Mouse (Mus musculus) intestine, embryonic 15.5 days (tissue): ENCODE measurements at regions not wholly inside any gene's neighbourhood (a gene's known extent, or its start where the extent isn't known, plus 50 kb on each side); places are given as distances from the start of the nearest gene placed in this dataset.

Source experiments
- ATAC-seq: fragments of 200-750 bp; cut with Nextera tagmentation; 2 replicates; pipeline ENCODE4 v1.8.0; 2017; ENCODE audit warnings: moderate TSS enrichment, moderate library complexity
- H3K27ac ChIP-seq: fragments of 300-500 bp; sonication (generic); 2 replicates; pipeline ENCODE4 v1.5.1; 2015; ENCODE audit warnings: mild to moderate bottlenecking, inconsistent platforms
- H3K27me3 ChIP-seq: fragments of 300-500 bp; sonication (generic); replicated peaks from 2 replicates; pipeline ENCODE4 v1.6.1; 2015; ENCODE audit warnings: inconsistent platforms
- H3K36me3 ChIP-seq: fragments of 300-500 bp; sonication (generic); 2 replicates; pipeline ENCODE4 v1.6.1; 2015; ENCODE audit warnings: inconsistent platforms
- H3K4me1 ChIP-seq: fragments of 300-500 bp; sonication (generic); replicated peaks from 2 replicates; pipeline ENCODE4 v1.6.1; 2015; ENCODE audit warnings: inconsistent platforms
- H3K4me2 ChIP-seq: fragments of 300-500 bp; sonication (generic); replicated peaks from 2 replicates; pipeline ENCODE4 v1.6.1; 2015; ENCODE audit warnings: mild to moderate bottlenecking, inconsistent platforms
- H3K4me3 ChIP-seq: fragments of 300-500 bp; sonication (generic); replicated peaks from 2 replicates; pipeline ENCODE4 v1.5.1; 2015; ENCODE audit warnings: inconsistent platforms
- H3K9ac ChIP-seq: fragments of 300-500 bp; sonication (generic); 2 replicates; pipeline ENCODE4 v1.6.1; 2015; ENCODE audit warnings: inconsistent platforms
- H3K9me3 ChIP-seq: fragments of 300-500 bp; sonication (generic); 2 replicates; pipeline ENCODE4 v1.6.1; 2016; ENCODE audit warnings: inconsistent platforms
- WGBS: fragments of 180-500 bp; shearing (Covaris S2); methylation state at CpG from one replicate; pipeline ENCODE4 v1.1.7; 2015; 5-methylcytosine and 5-hydroxymethylcytosine counted together

DNA sequence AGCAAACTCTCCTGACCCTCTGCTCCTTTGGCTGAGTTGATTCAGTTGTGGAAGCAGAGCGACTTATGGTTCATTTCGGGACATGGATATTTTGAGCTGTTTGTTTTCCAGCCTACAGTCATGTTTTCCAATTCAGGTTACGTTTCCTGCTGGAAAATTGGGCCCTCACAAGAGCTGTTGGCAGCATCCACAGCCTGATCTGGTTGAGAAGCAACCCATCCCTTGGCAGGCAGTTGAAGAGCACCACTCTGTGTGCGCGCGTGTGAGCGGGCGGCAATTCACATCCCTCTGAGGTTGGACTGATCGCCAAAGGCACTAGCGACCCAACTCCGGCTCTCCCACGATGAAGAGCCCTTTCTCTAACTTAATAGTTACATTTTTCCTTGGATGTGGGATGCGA is 457.1 kb downstream of the Tmem38b start:
- Histone ChIP-seq H3K4me1 (no peaks in the 10 kb centered on the region), H3K36me3 (no peaks in the 10 kb centered on the region), H3K27me3 (no peaks in the 10 kb centered on the region), H3K9ac (no peak overlapping the region), H3K27ac (no peak overlapping the region), H3K4me3 (no peak overlapping the region), H3K9me3 (no peaks in the 10 kb centered on the region), H3K4me2 (no peak overlapping the region)
- 97% methylated on average over 13 of the region's 13 CpGs for WGBS
- no peak for ATAC-seq

DNA sequence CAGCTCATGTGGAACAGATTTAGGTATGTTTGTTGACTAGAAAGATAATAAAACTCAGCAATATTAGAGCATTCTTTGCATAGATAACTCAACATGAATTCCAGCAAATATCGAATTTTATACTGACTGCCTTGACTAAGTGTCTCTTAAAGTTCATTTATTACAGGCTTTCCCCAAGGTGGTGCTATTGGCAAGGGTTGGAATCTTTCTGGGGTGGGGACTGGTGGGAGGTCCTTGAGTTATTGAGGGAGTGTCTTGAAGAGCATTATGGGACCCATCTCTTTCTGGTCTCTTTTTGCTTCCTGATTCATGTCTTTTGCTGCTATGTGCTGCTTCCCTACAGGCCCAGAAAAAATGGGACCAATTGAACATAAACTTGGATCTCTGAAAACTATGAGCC is 488.0 kb downstream of the Tmem38b start:
- Histone ChIP-seq H3K27ac (no peak overlapping the region), H3K36me3 (no peaks in the 10 kb centered on the region), H3K27me3 (no peaks in the 10 kb centered on the region), H3K9ac (no peak overlapping the region), H3K4me1 (no peaks in the 10 kb centered on the region), H3K9me3 (no peaks in the 10 kb centered on the region), H3K4me2 (no peak overlapping the region), H3K4me3 (no peak overlapping the region)
- no peak for ATAC-seq
- 83% methylated on average over 1 of the region's 1 CpGs for WGBS

DNA sequence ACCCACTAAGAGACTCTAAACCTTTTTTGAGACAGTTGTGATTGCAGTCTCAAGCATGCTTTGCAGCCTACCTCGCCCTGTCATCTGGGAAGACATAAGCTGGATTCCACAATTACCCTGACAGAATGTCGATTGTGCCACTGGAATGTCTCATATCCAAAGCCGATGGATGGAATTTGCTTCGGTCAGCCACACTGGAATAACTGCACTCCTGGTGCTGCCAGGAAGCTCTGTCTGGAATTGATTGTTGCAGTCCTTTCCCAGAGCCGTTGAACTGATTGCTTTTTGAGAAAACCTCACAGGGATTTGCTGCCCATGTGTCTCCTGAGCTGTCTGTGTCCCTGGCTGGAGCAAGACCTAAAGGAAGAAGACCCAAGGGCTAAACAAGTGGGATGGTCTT is 499.0 kb downstream of the Tmem38b start:
- no peaks in the 10 kb centered on the region for H3K27me3 ChIP-seq
- H3K4me2 ChIP-seq, result no peak overlapping the region
- no peaks in the 10 kb centered on the region for H3K36me3 ChIP-seq
- H3K9ac ChIP-seq, result no peak overlapping the region
- ATAC-seq, result no peak
- H3K27ac ChIP-seq, result no peak overlapping the region
- H3K4me3 ChIP-seq, result no peak overlapping the region
- 59% methylated on average over 5 of the region's 5 CpGs for WGBS
- H3K4me1 ChIP-seq, result no peaks in the 10 kb centered on the region
- no peaks in the 10 kb centered on the region for H3K9me3 ChIP-seq

DNA sequence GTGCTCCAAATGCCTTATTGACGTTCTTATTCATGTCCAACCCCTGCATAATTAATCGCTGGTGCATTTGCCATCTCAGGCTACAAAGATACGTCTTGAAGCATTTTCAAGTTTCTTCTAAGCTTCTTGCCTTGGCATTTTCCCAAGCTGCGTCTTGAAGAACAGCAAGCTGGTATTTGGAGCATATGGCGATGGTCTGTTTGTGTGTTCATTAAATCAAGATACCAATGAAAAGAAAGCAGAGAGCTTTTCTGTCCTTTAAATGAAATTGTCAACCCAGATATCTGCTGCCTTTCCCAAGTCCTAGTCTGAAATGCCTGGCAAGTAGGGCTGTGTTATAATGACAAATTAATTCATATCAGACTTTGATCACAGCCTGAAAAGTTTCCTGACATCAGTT is 502.4 kb downstream of the Tmem38b start:
- no peak for ATAC-seq
- no peak overlapping the region for H3K27ac ChIP-seq
- H3K4me1 ChIP-seq, result no peaks in the 10 kb centered on the region
- no peak overlapping the region for H3K4me2 ChIP-seq
- H3K4me3 ChIP-seq, result no peak overlapping the region
- WGBS, result 79% methylated on average over 5 of the region's 5 CpGs
- H3K36me3 ChIP-seq, result no peaks in the 10 kb centered on the region
- no peak overlapping the region for H3K9ac ChIP-seq
- H3K27me3 ChIP-seq, result no peaks in the 10 kb centered on the region
- no peaks in the 10 kb centered on the region for H3K9me3 ChIP-seq

DNA sequence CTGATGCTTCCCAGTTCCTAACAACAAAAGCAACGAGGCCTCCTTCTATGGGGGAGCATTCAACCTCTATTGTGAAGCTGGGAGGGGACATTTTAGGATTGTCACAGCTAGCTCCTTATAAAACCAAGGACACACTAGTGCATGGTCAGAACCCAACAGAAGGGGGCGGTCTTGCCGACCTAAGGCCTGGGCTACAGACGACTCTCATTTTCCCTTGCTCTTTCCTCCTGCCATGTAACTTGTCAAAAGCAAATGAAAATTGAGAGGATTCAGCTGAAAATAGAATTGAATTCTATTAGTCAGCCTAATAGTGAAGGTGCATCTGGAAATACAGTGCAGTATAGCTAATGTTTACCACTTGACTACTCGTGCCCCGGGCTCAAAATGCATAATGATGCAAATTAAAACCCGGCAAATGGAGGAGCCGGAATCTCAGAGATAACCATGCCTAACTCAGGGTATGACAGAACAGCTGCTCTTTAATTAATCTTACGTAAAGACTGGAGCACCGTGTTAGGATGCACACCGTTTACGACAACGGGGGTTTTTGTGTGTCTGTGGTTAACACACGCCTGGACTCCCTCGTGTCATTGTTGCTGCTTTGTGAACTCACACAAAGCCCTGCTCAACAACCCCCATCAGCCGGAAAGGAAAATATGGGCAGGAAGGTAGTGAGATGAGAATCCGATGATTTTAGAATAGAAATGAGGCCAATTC is 503.0 kb downstream of the Tmem38b start:
- Histone ChIP-seq H3K27ac (no peak overlapping the region), H3K4me1 (no peaks in the 10 kb centered on the region), H3K36me3 (no peaks in the 10 kb centered on the region), H3K4me2 (no peak overlapping the region), H3K4me3 (no peak overlapping the region), H3K27me3 (no peaks in the 10 kb centered on the region), H3K9ac (no peak overlapping the region), H3K9me3 (no peaks in the 10 kb centered on the region)
- WGBS, result 78% methylated on average over 17 of the region's 17 CpGs
- ATAC-seq, result no peak

DNA sequence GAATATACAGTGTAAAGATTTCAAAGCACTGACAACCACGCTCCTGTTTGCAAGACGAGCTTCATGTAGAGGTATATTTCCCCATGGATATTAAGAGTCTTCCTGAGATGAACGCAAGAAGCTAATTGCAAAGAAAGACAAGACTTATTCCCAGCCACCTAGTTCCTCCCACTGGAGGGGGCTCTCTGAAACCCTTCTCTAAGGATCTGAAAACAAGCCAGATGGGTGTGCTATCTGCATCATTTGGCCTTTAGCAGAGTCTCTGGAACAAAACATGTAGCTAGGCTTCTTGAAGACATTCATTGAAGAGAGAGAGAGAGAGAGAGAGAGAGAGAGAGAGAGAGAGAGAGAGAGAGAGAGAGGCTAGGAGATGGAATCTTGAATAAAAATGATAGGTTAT is 504.8 kb downstream of the Tmem38b start:
- 90% methylated on average over 3 of the region's 3 CpGs for WGBS
- H3K27me3 ChIP-seq, result no peaks in the 10 kb centered on the region

DNA sequence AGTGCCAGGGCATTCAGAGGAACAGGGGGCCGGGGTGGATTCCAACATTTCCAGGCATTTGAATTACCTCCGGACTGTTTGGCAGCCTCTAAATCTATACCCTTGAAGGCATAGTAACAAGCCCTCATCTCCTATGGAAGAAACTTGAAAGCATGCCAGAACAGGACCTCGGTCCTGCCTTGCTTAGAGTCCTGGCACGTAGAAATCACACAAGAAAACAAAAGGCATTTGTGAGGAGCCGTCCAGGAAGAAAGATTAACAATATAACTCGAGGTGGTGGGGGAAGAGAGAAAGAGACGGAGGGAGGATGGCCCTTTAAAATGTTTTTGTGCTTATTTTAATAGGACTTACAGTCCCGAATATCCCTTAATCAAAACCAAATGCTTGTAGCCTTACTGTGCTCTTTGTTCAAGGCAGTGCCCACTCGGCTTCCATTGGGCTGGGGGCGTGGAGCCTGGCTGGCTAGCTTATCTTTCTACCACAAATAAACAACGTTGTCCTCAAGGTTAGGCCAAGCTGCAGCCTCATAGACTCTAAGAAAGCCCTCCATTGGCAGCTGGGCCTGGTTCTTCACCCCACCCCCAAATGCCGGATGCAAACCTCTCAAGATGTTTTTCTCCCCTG is 505.9 kb downstream of the Tmem38b start:
- no peak overlapping the region for H3K9ac ChIP-seq
- 43% methylated on average over 12 of the region's 12 CpGs for WGBS
- ATAC-seq, result no peak
- no peaks in the 10 kb centered on the region for H3K36me3 ChIP-seq
- H3K9me3 ChIP-seq, result no peaks in the 10 kb centered on the region
- no peaks in the 10 kb centered on the region for H3K4me1 ChIP-seq
- no peaks in the 10 kb centered on the region for H3K27me3 ChIP-seq
- H3K27ac ChIP-seq, result no peak overlapping the region
- H3K4me3 ChIP-seq, result no peak overlapping the region
- no peak overlapping the region for H3K4me2 ChIP-seq

More for the DNA sequence above, 504.8 kb downstream of the Tmem38b start:
- H3K4me3 ChIP-seq, result no peak overlapping the region
- no peaks in the 10 kb centered on the region for H3K4me1 ChIP-seq
- no peak for ATAC-seq
- no peak overlapping the region for H3K9ac ChIP-seq
- H3K4me2 ChIP-seq, result no peak overlapping the region
- no peaks in the 10 kb centered on the region for H3K9me3 ChIP-seq
- no peaks in the 10 kb centered on the region for H3K36me3 ChIP-seq
- no peak overlapping the region for H3K27ac ChIP-seq

DNA sequence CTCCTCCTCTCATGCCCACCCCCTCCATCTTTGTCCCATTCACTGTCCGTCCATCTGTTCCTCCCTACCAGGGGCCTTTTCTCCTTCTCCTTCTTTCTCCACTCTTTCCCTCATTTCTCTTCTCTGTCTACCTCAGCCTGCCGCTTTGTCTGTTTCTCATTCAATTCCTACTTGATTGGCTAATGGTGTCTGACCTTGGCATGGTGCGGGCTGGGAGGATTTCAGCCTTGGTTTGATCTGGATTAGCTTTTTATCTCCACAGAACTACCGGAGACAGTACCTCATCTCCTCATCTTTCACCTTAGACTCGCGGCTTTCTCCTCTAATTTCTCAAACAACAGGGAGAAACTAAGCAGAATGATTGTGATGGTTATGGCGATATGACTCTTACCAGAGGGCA is 506.4 kb downstream of the Tmem38b start:
- Histone ChIP-seq H3K4me3 (no peak overlapping the region), H3K27me3 (no peaks in the 10 kb centered on the region), H3K36me3 (no peaks in the 10 kb centered on the region), H3K9me3 (no peaks in the 10 kb centered on the region), H3K4me2 (no peak overlapping the region), H3K9ac (no peak overlapping the region), H3K27ac (no peak overlapping the region), H3K4me1 (no peaks in the 10 kb centered on the region)
- no peak for ATAC-seq
- 82% methylated on average over 7 of the region's 7 CpGs for WGBS

DNA sequence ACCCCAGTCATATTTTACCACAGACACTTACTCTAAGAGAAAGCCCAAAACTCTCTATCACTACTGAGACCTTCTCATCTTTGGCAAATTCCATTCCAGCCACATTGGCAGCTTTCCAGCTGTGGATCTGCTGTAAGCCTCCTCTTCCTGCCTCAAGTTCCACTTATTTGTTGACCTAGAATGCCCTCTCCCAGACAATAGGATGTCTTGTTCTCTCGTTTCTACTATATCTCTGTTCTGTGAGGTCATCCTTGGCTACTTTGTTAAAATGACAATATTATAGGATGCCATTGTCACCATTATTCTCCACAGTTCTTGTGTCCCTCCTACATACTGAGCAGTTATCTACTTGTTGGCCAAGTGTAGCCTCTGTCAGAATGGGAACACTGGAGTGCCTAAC is 512.7 kb downstream of the Tmem38b start:
- Histone ChIP-seq H3K4me1 (no peaks in the 10 kb centered on the region), H3K4me2 (no peak overlapping the region), H3K9ac (no peak overlapping the region), H3K27me3 (no peaks in the 10 kb centered on the region), H3K9me3 (no peaks in the 10 kb centered on the region), H3K36me3 (no peaks in the 10 kb centered on the region), H3K4me3 (no peak overlapping the region), H3K27ac (no peak overlapping the region)
- WGBS, result 41% methylated on average over 1 of the region's 1 CpGs
- ATAC-seq, result no peak

DNA sequence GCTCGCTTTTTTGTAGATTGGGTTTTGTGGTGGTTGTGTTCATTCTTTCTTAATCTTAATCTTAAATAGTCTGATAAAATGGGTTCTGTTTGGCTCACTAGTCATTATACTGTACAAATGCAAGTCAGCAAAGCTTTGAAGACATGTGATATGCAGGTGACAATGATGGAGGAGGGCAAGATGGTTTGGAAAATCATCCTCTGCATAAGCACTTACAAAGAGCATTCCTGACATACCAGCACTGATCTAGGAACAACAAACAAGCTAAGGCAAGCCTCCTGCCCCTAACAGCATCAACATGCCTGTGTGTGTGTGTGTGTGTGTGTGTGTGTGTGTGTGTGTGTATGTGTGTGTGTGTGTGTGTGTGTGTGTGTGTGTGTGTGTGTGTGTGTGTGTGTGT is 514.3 kb downstream of the Tmem38b start:
- no peak for ATAC-seq
- H3K36me3 ChIP-seq, result no peaks in the 10 kb centered on the region
- no peak overlapping the region for H3K27ac ChIP-seq
- no peaks in the 10 kb centered on the region for H3K9me3 ChIP-seq
- no peak overlapping the region for H3K4me2 ChIP-seq
- H3K27me3 ChIP-seq, result no peaks in the 10 kb centered on the region
- H3K4me1 ChIP-seq, result no peaks in the 10 kb centered on the region
- 89% methylated on average over 1 of the region's 1 CpGs for WGBS
- H3K9ac ChIP-seq, result no peak overlapping the region
- H3K4me3 ChIP-seq, result no peak overlapping the region

DNA sequence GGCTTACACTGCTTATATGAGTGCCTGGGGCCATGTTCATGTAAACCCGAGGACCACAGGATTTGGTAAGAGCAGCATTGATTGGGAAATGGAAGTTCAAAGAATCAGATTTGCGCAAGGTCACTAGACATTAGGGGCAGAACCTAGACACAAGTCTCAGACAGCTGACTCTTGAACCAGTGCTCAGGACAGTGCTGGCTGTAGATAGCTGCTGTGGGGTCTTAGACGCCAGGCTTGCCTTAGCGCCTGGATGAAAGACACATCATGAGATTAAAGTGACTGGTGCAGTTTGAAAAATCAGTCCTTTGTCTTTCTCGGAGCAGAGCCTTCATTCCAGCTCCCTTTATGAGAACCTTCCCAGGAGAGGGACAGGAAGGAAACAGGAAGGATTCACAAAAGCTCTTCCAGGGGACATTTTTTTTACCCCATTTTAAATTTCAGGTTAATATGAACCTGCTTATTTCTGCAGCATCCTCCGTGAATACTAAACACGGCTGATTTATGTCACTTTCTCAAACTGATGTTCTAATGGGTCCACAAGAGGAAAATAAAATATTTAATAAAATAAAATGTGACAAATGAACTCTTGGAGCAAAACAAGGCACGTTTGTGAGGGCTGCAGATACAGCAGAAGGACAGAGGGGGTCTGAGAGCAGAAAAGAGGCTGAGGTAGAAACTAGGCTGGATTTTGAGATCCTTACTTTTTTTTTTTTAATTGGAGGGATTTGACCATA is 528.0 kb downstream of the Tmem38b start:
- H3K27me3 ChIP-seq, result no peaks in the 10 kb centered on the region
- no peak overlapping the region for H3K9ac ChIP-seq
- no peak for ATAC-seq
- 76% methylated on average over 8 of the region's 8 CpGs for WGBS
- H3K4me3 ChIP-seq, result no peak overlapping the region
- H3K4me2 ChIP-seq, result no peak overlapping the region
- no peaks in the 10 kb centered on the region for H3K4me1 ChIP-seq
- H3K9me3 ChIP-seq, result no peaks in the 10 kb centered on the region
- no peak overlapping the region for H3K27ac ChIP-seq
- no peaks in the 10 kb centered on the region for H3K36me3 ChIP-seq

DNA sequence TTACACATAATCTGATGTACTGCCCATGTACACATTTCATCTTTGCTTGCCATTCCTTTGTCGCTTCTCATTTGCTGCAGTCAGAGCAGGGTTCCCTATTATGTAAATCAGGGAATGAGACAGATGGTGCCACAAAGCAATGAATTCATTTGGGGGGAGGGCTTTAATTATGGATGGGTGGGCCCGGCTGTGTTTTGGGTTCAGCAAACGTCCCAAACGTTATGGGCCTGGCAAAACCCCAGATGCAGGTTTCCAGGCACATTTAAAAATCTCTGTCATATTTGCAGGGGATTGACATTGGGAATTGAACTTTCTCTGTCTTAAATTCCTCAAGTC is 528.5 kb downstream of the Tmem38b start:
- no peak for ATAC-seq
- no peak overlapping the region for H3K9ac ChIP-seq

More for the DNA sequence above, 528.5 kb downstream of the Tmem38b start:
- Histone ChIP-seq H3K27ac (no peak overlapping the region), H3K4me2 (no peak overlapping the region), H3K9me3 (no peaks in the 10 kb centered on the region), H3K27me3 (no peaks in the 10 kb centered on the region), H3K4me1 (no peaks in the 10 kb centered on the region), H3K36me3 (no peaks in the 10 kb centered on the region), H3K4me3 (no peak overlapping the region)
- 59% methylated on average over 4 of the region's 4 CpGs for WGBS
